Mouse (Mus musculus): ENCODE data around the gene Prcc.
A peak's percentile ranks its signal among the peaks of the same experiment; 100 is the strongest.

Prcc gene

DNA sequence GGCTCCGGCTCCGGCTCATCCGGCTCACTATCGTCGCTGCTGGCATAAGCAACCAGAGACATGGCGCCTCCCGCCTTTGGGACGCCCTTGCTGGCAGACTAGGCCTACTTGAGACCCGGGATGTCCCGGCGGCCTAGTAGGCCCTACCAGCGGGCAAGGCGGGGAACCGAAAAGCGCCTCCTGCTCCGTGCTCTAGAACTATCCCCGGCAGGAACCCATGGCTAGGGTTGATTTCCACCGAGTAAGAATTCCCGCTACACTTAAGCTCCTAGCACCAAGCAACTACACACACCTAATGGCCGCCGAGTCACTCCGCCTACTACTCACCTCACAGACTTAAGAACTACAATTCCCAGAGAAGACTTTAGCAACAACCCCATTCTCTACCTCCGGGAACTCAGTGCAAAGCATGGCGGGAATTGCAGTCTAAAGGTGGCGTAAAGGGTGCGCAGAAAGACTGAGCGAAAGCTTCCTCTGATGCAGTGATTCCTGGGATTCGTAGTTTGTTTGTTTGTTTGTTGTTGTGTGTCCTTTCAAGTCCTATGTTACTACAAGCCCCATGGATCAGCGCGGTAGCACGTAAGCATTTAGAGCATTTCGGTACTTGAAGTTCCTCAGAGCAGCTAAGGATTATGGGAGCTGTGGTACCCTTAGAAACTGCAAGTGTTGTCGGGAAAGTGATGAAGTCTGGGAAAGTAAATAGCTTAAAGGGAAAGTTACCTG is at the start of gene Prcc:
Prcc (minus strand) TSS at position 328 of the 723 bp plus-strand sequence.
- peak; percentile 99 for DNase-seq

DNA sequence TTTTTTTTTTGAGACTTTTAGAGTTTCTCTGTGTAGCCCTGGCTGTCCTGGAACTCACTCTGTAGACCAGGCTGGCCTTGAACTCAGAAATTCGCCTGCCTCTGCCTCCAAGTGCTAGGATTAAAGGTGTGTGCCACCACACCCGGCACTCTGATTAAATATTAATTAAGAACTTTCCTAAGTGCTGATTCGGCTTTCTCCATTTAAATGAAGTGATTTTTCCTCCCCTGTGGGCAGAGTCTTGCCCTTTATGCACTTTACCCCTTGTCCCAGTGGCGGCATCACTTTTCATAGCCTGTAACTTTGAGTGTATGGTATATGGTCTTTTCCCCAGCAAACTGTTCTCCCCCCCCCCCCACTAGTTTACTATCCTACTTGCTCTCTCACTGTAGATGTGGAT is 49.8 kb upstream of the Prcc start:
- peak; percentile 39 for DNase-seq

DNA sequence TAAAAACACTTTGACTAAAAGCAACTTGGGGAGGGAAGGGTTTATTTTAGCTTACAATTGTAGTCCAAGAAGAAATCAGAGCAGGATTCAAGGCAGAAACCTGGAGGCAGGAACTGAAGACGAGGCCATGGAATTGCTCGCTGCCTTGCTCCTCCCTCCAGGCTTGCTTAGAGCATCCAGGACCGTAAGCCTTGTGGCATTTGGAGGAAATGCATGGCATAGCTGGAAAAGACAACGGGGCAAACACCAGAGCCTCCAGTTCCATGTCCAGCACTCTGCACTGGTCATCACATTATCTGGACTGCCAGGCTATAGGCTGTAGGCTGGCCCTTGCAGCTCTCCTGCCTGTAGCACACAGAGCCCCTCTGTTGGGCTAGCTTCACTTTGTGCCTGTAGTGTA is 49.1 kb upstream of the Prcc start:
- DNase-seq = no peak

DNA sequence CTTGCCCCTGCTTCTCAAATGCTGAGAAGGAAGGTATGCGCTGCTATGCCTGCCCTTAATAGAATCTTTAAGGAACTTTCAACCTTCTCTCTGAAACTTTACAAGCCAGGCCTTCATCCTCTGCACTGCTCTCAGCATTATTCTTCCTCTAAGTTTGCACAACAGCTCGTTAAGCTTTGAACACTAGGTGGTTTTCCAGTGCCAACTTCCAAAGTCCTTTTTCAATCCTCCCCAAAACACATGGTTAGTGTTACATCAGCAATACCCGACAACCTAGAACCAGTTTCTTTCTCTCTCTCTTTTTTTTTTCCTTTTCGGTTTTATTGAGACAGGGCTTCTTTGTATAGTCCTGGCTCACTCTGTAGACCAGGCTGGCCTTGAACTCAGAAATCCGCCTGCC is 48.6 kb upstream of the Prcc start:
- DNase-seq = peak; percentile 43

DNA sequence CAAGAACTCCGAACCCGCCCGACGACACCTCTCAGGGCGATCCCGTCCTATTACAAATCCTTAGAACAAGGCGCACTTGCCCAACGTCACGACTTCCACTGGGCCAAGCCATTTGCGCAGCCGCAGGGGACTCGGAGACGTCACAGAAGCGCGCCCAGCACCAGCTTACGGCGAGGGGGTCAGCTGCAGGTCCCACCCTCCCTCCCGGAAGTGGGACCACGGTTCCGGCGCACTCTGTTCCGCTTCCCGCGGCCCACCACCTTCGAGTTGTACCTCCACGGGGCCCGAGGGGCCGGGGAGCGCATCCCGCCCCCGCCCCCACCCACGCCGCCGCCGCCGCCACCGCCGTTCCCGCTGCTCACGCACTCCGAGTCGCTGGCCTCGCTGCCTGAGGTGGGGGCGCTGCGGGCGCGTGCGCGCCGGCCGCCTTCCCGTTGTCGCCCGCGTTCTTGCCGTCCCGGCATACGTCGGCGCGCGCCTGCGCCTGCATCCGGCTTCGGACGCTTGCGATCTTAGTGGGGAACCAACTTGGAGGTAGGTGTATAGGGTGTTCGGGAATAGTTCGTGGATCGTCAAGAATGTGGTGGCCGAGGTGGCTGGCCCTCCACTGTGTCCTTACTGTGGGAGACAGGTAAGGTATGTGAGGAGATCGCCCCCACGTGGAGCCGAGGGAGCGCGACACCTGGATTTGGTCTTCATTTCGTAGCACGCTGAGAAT is 44.8 kb upstream of the Prcc start, which contains the start of the genes Isg20l2 and Rrnad1:
Isg20l2 (plus strand) TSS at position 237 of the 718 bp plus-strand sequence.
Rrnad1 (minus strand) TSS at position 640 of the 718 bp plus-strand sequence.
- DNase-seq = peak; percentile 96

DNA sequence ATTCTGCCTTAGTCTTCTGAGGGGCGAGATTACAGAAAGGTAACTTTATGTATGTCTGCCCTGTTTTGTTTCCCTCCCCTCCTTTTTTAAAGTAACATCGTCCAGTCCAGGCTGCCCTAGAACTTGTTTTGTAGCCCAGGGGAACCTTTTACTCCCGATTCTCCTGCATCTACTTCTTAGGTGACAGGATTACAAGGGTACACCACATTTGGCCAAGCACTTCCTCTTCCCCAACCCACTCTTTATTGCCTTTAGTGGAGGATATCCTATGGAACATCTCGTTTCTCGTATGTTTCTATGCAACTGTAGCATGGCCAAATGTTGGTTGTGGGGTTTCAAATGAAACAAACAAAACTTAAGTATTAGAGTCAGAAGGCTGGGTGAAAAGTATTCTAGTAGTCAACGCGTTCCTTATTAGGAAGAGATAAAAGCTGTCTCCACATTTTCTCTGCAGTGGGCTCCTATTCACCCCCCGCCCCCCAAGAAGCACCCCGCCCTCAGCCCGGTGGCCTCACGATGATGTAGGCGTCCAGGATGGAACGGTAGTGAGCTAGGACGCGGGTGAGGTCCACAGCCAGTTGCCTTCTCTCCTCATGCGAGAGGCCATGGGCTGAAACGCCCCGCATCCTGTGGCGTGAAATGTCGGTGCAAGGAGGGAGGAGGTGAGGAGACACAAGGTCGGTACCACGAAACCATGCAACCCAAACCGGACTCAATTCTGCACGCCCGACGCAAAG is 44.1 kb upstream of the Prcc start:
- DNase-seq = no peak

DNA sequence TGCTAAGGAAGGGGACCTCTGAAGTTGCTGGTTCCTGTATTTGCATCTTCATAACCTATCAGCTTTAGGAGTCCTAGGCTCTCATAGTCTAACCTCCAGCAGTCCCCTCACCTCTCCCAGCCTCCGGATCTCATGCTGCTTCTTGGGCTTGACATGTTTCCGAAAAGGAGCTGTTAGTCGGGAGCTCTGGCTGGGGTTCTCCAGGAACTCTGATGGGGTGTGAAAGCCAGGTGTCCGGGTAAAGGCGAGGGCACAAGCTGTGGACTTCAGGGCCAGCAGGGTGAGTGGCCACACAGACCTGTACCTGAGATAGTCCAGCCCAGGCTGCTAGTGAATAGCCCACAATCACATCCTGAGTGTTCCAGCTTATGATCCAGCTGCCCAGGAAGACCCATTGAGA is 42.0 kb upstream of the Prcc start:
- DNase-seq = no peak

DNA sequence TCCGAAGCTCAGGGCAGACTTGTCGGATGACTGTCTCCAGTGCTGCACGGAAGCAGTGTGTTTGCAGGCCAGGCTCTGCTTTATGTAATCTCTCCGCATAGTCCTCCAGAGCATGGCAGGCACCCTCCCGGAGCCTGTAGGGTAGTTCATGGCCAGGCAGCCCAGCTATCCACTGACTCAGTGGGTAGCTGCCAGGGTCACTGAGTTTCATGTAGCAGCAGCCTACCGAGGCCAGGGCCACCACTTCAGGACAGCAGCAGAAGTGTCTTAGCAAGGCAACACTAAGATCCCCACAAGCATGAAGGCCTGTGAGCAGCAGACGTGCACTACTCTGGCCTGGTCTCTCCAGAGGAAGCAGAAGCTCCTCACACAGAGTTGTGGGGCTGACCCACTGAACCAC is 39.6 kb upstream of the Prcc start:
- no peak for DNase-seq

DNA sequence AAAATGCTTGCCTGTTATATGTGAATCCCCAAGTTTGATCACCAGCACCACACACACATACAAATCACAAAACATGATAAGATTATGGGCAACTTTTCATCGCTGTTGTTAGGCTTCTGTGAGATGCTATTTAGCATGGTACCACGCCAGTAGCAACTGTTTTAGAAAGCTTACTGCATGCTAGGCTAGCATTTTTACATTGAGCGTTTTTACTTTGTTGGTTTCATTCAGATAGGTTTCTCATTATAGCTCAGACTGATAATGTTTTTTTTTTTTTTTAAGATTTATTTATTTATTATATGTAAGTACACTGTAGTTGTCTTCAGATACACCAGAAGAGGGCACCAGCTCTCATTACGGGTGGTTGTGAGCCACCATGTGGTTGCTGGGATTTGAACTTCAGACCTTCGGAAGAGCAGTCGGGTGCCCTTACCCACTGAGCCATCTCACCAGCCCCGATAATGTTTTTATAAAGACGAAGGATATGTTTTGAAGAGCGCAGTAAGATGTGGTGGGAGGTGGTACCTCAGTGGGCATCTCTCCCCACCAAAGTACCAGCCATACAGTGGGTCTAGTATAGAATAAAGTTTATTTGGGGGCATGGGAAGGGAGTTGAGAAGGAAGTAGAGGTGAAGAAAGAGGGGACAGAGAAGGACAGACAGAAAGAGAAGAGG is 35.0 kb upstream of the Prcc start:
- DNase-seq = no peak

DNA sequence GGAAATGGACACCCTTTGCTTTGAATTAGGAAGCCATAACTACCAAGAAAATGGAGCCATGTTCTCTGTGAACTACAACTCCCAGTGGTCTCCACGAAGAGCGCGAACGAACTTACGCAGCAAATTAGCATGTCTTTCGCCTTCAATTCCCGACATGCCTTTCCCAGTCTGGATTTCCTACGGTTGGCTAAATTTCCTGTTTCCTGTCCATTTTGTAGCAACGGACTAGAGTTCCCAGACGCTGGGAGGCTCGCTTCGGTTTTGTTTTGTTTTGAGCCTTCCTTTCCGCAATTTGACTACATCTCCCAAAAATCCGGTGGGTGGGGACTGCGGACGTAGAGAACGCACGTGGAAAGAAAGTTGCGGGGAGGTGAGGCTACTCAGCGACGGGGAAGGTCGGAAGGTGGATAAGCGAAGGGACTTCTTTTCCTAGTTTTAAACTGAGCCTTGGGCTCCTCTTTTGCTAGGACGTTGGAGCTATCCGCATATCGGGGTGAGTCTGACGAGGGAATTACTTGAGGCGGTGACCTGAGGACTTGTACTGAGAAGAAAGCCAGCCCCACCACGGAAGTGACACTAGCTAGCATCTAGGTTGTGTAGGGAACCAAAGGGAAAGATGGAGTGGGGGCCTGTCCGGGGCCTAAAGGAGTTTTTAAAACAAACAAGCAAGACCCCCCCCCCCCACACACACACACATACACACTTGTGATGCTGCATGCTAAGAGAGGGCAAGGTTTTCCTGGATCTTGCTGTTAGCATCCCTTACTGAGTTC is 34.1 kb upstream of the Prcc start, which contains the start of gene Mrpl24:
Mrpl24 (plus strand) TSS at position 171 of the 773 bp plus-strand sequence.
- peak; percentile 91 for DNase-seq

DNA sequence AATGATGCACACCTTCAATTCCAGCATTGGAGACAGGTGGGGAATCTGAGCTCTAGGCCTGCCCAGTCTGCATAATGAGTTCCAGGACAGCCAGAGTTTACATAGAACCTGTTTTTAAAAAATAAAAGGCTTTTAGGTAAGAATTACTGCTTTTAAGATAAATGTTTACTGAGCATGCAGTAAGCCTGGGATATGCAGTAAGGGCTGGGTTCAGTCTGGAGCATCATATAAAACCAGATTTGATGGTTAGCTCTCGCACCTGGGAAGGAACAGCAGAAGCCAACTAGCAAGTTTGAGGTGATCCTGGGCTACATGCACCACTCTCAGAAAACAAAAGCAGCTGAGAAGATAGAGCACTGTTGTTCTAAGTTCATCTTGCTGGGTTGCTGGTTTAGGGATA is 33.1 kb upstream of the Prcc start:
- DNase-seq = no peak

DNA sequence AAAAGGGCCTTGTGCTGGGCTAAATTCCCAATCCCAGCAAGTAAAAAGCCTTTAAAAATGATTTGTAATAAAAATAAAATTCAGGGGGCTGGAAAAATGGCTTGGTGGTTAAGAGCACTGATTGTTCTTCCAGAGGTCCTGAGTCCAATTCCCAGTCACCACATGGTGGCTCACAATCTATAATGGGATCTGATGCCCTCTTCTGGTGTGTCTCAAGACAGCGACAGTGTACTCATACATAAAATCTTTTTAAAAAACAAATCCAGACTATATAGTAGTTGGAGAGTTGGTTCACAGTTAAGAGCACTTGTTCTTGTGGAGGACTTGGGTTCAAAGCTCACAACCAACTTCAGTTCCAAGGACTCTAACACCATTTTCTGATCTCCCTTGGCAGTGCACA is 31.6 kb upstream of the Prcc start:
- no peak for DNase-seq

DNA sequence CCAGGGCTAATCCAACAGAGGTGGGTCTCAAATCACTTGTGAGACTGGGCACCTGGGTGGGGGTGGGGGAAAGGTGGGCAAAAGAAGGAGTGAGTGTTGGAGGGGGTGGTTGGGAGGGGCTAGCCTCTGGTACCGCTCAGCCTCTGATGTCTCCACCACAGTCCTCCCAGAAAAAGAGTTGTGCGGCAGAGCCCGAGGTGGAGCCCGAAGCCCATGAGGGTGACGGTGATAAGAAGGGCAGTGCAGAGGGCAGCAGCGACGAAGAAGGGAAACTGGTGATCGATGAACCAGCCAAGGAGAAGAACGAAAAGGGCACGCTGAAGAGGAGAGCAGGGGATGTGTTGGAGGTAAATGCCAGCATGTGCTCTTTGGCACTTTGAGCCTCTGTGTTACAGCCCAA is 28.5 kb upstream of the Prcc start:
- DNase-seq = no peak

DNA sequence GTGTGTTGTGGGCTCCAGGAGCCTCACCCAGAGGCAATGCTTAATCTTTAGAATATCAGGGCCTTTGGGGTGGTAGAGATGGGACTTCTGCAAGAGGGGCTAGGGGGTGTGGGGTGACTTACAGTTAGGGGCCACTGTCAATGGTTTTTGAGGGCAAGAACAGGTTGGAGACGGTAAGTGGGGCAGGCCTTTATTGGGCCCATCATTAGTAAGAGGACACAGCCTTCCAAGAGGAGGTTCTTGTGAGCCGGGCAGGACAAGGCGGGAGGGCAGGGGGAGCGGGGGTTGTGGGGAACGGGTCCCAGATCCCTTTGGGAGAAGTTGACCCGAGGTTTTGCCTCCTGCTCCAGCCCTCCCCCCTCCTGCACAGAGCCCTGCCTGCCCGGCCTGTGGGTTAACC is 28.1 kb upstream of the Prcc start:
- DNase-seq = no peak

DNA sequence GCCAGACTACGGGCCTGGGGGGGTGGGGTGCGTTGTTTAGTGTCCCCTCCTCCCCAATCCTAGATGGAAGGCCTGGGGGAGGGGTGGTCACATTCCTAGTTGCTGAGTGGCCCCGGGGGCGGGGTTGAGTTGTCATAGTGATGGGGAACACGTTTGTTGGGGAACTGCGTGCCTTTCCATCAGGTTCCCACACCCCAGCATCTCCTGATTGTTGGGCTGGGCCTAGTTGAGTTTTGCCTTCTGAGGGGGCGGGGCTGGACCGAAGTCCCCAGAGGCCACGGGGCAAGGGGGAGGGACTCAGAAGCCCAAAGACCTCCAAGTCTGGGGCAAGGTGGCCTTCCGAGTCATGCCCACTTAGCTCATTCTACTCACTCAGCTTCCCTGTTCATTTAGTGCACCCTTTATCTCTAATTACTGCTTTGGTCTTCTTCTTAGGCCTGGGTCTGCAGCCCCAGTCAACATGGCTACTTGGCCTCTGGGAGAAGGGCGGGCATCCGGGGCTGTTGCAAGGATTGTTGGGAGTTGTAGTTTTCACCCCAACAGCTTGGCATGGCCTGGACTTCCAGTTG is 25.2 kb upstream of the Prcc start:
- DNase-seq = peak; percentile 94

DNA sequence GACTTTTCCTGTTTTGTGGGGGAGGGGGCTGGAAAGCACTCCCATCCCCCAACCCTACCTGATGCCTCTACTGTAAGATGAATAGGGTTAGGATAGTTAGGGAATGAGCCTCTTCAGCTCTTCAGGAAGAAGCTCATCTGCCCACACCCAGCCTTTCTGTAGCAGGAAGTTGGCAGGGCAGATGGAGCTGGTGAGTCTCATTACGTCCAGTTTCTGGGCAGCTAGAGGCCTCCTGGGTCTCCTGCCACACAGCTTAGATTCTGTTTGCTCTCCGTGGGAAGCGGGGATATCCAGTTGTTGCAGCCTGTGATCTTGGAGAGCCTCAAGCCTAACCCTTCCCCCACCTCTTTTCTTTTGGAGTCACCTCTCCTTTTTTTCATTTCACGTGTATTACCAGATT is 24.5 kb upstream of the Prcc start:
- DNase-seq = peak; percentile 24

DNA sequence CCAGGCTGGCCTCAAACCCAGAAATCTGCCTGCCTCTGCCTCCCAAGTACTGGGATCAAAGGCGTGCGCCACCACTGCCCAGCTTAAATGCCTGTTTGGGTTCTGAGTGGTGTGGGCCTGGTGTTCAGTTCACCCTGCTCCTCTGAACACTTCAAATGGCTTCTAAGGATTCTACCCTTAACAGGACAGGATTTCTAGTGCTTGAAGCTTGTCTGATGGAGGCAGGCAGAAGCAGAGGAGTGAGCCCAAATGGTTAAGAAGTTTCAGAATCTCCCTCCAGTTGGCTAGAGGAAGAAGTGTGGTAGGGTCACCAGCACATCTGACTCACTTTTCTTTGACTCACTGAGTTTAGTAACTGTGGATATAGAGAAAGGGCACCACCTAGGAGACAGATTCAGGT is 24.0 kb upstream of the Prcc start:
- DNase-seq = peak; percentile 6

DNA sequence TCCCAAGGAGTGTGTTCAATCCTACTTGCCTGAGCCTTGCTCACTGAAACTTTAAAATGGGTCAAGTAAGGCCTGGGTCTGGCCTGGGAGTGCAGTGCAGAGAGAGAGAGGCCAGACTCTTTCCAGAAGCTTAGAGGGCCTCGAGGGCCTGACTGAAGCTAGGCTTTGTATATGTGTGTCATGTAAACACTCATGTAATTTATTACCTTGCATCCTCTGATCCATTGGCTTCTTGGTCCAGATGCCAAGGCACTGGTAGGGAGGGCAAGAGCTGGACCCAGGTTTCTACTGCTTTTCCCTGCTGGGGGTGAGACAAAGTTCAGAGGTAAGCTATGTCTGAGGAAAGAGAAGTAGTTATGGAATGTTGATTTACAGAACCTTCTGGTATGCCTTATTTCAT is 22.5 kb upstream of the Prcc start:
- peak; percentile 61 for DNase-seq

DNA sequence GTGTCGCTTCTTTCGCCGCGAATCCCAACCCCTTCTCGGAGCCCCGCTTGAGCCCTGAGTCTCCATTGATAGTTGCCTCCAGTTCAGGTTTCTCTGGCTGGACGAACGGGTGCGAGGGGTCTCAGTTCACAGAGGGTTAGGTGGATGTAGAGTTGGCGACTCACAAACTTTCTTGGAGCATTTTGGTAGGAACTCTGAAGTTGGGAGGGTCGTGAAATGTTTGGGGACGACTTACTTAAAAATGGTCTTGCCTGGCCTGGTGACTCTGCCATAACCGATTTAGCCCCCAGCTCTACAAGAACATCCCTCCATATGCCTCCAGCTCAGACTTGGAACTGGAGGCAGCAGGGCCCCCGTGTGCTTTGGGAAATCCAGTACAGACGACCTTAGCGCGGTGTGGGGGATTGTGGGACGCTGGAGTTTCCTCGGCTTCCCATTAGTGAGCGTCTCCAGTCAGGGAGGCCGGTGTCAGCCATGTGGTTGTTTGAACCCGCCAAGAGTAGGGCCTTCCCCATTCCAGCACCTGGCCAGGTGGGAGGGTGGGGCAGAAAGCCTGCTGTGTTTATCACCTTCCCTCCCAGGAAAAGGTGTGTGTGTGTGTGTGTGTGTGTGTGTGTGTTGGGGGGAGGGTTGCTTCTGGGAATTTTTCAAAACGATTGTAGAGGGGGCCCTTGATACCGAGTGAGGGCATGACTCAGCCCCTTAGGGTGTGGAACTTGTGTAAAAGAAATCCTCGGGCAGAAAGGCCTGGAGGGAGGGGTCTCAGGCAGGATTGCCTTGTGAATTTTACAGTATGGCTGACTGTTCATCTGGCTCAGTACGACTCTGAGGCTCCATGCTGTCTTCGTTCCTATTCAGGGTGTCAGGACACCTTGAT is 21.8 kb upstream of the Prcc start:
- peak; percentile 51 for DNase-seq

DNA sequence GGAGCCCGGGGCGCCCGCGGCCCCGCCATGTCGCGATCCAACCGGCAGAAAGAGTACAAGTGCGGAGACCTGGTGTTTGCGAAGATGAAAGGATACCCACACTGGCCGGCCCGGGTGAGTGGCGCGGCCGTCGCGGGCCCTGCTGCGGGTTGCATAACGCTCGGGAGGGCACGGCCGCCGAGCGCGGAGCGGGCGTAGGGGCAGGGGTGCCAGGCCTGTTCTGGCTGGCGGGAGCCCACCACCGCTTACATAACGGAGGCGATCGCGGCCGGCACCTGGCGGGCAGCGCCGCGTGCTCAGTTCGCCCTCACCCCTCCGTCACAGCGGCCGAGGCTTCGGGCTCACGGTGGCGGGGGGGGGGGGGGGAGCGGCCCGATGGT is 21.2 kb upstream of the Prcc start:
- DNase-seq = peak; percentile 68

All from kidney, adult 11 months (tissue).